Mouse (Mus musculus): ENCODE measurements around the gene Lta.

Gene Lta

DNA sequence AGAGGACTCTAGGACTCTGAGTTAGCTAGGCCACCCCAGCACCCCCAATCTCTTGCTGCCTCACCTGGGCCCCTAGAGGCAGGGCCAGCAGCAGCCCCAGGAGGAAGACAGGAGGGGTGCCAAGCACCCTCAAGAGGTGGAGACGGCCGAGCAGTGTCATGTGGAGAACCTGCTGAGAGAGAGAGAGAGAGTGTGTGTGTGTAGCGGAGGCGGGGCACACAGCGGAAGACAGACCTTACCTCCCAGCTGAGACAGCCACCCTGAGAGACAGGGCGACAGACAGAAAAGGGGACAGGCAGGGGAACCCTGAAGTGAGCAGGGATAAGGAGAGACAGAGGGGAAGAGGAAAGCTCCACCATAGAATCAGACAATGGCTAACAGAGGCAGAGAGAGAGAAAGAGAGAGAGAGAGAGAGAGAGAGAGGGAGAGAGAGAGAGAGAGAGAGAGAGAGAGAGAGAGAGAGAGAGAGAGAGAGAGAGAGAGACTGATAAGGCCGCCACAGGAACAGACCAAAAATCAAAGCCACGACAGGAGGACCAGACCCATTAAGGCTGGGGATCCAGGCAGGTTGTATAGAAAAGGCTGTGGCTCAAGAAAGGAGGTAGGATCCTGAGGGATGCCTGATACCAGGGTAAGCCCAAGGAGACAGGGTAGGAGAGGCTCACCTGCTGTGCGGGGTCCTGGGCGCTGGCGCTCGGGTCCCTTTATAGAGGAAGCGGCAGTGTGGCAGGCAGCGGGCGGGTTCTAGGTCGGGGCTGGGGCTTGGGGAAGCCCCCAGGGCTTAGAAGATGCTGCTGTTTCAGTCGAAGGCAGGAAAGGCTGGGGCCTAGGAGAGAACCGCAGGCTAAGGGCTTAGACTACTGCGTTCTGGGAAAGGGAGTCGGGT lies at the start of gene Lta:
Lta (minus strand) TSS at position 858 of the 886 bp plus-strand sequence.
- no peak for DNase-seq

DNA sequence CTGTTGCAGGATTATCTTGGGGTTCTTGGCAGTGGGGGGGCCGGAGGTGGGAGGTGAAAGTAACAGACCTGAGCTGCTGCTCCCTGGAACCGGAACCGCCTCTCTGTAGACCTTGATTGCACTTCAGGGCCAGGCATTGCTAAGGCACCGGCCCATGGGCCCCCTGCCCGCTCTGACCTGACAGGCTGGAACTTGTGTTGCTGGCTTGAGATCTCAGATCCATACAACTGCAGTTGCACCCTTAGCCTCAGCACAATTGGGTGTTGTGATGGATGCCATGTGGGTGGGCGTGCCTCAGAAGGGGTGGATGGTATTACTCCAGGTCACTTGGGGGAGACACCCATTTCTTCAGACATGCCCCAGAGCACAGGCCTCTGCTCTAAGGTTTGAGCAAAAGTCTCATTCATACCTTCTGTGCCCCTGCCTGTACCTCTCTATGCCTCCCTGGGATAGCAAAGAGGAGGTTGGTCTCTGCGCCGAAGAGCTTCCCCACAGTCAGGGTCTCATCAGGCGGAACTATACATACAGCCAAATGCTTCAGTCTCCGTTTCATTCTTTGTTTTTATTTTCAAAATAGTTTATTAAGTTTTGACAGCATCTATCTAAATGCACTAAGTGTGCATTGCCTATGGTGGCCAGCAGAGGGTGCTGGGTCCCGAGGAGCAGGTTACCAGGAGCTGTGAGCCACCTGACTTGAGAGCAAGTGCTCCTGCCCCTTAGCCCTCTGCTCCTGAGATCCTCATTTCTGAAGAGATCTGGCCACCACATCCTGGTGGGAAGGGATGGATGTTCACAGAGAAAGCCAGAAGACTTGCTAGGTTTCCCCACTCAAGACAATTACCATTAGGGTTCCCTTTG lies 49.3 kb upstream of the Lta start:
- peak; percentile 64 to 78 for DNase-seq

- DNase-seq = no peak
Observed at GRCm38 (mm10) chr17:35253293-35254093, 48.3 kb upstream of the Lta start.

GRCm38 (mm10) chr17:35252619-35253292 lies 47.6 kb upstream of the Lta start:
- DNase-seq = peak in 1 of 2 experiments; percentile 4

GRCm38 (mm10) chr17:35251981-35252380 lies 46.8 kb upstream of the Lta start:
- no peak for DNase-seq

DNA sequence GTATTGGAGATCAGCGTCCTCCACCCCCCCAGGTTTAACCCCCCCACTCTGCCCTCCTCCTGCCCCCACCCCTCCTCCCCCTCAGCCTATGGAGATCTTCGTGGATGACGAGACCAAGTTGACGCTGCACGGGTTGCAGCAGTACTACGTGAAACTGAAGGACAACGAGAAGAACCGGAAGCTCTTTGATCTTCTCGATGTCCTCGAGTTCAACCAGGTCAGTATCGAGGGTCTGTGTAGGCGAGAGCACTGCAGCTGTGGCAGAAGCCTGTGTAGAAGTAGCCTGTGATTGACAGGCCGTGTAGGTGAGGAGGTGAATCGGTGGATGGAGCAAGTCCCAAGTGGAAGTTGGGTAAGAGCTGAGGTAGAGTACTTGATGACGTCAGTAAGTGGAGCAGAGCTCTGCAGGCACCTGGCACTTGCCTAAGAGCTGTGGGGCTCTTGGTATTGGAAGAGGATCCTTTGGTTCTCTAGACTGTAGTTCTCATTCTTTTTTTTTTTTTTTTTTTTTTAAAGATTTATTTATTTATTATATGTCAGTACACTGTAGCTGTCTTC lies 46.1 kb upstream of the Lta start:
- no peak for DNase-seq

DNA sequence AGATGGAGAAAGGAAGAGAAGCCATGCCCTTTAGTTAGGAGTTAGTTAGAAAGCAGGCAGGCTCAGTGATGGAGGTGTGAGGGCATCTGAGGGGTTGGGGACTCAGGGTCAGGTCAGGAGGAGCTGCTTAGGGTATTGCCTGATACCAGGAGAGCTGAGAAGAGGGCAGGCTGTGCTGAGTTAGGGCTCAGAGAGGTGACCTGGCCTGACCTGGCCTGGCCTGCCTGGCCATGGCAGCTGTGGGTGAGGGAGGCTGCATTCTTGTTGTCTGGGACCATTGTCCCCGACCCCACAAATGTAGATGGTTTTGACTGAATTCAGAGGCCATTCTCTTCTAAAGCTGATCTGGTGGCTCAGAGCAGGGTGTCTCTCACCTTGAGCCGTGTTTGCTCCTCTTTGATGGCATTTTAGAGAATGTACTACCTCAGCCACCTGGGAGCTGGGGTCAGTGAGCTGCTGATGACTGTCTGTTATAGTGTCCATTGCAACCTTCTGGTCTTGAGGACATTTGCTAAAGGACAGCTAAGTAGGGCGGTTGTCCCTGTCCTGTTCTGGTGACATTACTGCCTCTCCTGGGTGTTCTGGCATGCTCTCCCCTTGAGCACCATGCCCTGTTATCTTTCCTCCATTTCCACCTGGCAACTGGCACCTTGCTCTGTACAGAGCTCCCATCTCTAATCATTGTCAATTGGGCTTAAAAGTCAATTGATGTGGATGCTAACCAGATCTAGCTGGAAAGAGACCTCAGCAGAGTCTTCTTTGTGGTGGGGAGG lies 45.4 kb upstream of the Lta start:
- peak in 1 of 2 experiments; percentile 8 for DNase-seq

DNA sequence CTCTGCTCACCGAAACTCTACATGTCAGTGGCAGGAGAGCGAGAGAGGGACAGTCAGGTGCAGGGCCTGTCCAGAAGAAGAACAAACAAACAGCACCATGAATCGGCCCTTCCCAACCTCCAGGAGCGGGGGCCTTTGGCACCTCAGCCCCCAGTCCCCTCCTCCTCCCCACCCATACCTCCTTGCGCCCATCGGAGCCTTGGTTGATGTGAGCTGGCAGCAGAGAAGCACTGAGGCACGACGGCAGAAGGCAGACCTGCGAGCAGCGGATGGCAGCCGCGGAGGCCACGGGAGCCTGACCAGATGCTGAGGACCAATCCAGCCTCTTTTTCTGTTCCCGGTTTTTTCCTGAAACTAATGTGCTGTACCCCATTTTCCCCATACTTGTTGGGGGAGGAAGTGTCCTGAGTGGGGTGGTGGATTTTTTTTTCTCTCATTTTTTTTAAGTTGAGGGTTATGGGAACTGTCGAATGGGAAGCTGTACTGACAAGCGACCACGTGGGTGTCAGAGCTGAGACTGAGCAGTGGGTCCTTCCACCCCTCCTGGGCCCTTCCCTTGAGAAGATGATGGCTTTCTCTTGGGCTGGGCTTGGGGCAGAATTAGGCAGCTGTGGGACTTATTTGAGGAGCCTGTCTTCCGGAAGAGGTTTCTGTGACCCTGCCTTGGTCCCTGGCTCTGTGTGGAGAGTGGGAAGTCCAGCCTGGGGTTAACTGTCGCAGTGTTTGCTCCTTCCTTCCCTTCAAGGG lies 44.5 kb upstream of the Lta start:
- DNase-seq = no peak

GRCm38 (mm10) chr17:35248986-35249385 lies 43.8 kb upstream of the Lta start:
- DNase-seq = no peak

GRCm38 (mm10) chr17:35247144-35247543 lies 42.0 kb upstream of the Lta start:
- peak in 1 of 2 experiments; percentile 64 for DNase-seq

GRCm38 (mm10) chr17:35245731-35246623 lies 40.8 kb upstream of the Lta start:
- no peak for DNase-seq

GRCm38 (mm10) chr17:35244999-35245398 lies 39.8 kb upstream of the Lta start:
- no peak for DNase-seq

- peak in 1 of 2 experiments; percentile 52 for DNase-seq
Observed at GRCm38 (mm10) chr17:35243086-35243485, 37.9 kb upstream of the Lta start.

DNA sequence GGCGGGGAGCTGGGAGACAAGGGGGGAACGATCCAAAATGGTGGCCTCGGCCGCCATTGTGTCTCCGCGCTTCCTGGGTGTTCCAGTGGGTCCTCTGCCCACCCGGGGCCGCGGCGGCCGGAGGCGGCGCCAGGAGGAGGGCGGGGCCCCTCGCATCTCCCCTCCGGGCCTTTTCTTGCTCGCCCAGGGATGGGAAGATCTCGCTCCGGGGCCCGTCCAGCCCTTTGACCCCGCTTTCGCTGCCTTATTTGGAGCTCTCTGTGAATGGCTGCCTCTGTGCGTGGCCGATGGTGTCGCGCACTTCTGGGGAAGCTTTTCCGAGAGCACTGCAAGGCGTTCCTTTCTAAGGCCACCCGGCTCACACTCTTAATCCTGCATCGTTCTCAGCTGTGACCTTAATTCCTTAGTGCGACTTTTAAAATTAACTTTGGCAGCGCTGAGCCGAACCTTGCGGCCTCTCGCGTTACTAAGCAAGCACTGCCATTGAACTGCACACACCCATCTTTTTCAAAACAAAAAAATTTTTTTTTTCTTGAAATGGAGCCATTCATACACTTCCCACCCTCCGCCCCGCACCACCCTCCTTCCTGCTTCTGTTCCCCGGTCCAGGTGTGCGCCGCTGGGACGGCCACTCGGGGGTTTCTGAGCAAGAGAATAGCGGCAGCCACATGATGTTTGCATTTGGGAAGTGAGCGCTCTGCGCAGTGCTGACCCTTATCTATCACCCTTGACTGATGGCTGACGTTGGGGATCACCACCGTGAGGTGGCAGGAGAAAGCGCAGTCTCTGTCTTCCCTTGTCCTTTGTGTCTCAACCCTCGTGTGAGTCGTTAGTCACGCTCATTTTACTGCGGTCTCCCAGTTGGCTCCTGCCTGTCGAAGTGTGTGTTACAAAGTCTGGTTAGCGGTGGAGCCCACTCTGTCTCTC lies 37.1 kb upstream of the Lta start:
- DNase-seq = peak in 1 of 2 experiments; percentile 78

DNA sequence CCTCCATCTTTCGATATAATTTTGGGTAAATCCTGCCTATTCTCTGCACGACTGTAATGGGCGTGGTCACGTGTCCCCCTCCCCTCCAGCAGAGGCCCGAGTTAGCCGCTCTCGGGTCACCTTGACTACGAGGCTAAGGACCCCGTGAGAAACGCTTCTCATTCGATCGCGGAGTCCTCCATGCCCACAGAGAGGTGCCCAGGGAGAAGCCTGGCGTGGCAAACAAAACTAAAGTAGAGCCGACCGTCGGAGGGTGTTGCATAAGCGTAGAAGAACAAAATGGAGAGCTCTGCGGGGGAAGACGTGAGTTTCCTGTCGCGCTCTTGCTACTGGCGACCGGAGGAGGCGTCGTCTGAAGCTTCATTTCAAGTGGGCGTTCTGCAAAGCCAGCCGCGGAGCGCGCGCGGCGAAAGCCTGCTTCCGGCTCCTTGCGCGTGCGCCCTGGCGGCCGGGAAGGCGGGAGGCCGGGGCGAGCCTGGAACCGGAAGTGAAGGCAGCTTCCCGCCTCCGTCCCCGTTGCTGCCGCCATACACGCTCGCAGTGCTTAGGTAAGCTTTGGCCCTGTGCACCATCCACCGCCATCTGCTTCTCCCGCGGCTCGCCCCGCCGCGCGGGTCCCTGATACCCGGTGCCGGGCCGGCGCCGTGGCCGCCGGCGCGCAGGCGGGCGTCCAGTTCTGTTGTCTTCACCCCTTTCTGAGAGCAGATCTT lies 36.3 kb upstream of the Lta start, which contains the start of gene Ddx39b:
Ddx39b (plus strand) TSS at position 442 of the 710 bp plus-strand sequence.
- DNase-seq = peak; percentile 95

DNA sequence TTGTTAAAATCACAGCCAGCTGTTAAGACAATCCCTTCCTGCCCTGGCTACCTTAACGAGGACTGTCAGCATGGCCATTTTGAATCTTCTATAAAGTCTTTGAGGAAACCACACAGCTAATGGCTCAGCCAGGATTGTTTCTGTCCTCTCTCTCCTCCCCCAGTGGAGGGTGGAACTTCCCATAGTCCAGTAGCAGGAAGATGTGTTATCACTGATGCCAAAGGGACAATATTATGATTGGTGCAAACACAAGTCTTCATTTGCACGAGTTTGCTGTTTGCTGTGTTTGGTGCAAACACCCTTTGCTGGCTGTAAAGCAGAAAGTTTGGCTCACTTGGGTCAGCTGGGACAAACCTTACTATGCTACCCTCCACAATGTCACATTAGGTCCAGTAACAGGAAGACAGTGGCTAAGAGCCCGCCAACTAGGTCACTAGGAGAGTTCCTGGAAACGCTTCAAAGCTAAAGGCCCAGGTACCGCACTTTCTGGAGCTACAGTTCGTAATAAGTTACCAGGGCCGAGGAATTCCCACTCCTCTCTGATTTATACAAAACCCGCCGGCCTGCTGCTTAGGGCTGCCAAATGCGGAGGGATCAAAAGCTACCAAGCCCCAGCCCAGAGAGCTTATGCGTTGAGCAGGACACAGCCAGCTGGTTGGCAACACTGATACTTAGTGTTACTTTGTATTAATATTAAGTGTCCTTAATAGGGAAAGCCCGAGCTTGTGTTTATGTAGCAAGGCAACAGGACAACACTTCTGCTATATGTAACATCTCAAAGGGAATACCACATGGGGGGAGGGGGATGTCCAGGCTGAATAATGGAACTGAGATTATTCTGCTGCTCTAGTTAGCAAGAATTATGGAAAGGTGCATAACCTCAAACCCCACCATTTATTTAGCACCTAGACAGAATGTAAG lies 35.5 kb upstream of the Lta start:
- DNase-seq = peak in 1 of 2 experiments; percentile 59
